Mouse (Mus musculus) CH12.LX (cell line): ENCODE data around the gene A530084C06Rik. TPM values are rescaled to one million over a fixed set of nuclear protein-coding genes. Genes with fewer than 3 reads are reported as not detected.
A peak's percentile ranks its signal among the peaks of the same experiment; 100 is the strongest.

Experiments
- DNase-seq: peaks from one replicate; pipeline ENCODE4 v3.0.0-alpha.2; 2013; ENCODE audit errors: extremely low read depth
- H3K27ac ChIP-seq: 2 replicates; pipeline ENCODE4 v1.5.1; 2012; ENCODE audit warnings: low read depth, mild to moderate bottlenecking, control low read depth, moderate library complexity; ENCODE audit not compliant: insufficient read depth
- H3K27me3 ChIP-seq: replicated peaks from 2 replicates; pipeline ENCODE3; 2012; ENCODE audit warnings: inconsistent platforms
- H3K36me3 ChIP-seq, 2 experiments: replicated peaks in 1 of 2; 2 replicates each; pipeline versions ENCODE3 to v1.6.1; 2012; ENCODE audit warnings: inconsistent platforms in 1 of 2, low read length in 1 of 2, mild to moderate bottlenecking in 1 of 2, mixed read lengths in 1 of 2, moderate library complexity in 1 of 2; ENCODE audit not compliant: control insufficient read depth in 1 of 2, insufficient read depth in 1 of 2
- H3K4me1 ChIP-seq, 2 experiments: 2 replicates each; pipeline ENCODE4 v1.6.1; 2012; ENCODE audit warnings: inconsistent platforms in 1 of 2, moderate library complexity in 1 of 2; ENCODE audit not compliant: insufficient read depth in 2 of 2, control insufficient read depth in 1 of 2
- H3K4me2 ChIP-seq: 2 replicates; pipeline ENCODE4 v1.6.1; 2012; ENCODE audit warnings: low read depth, mild to moderate bottlenecking, control low read depth; ENCODE audit not compliant: poor library complexity, insufficient read depth, severe bottlenecking
- H3K4me3 ChIP-seq, 3 experiments: fragments of 150-350 bp in 1 of 3; sonication (generic) in 1 of 3; replicated peaks in 1 of 3; 2 replicates each; pipeline versions ENCODE3 to v1.5.1; 2011 to 2012; ENCODE audit warnings: low read depth in 2 of 3, low read length in 2 of 3, mild to moderate bottlenecking in 2 of 3, moderate library complexity in 2 of 3, control low read depth in 1 of 3, improper control_type of control experiment in 1 of 3, inconsistent platforms in 1 of 3, mixed read lengths in 1 of 3; ENCODE audit not compliant: poor library complexity in 1 of 3
- H3K79me2 ChIP-seq: replicated peaks from 2 replicates; pipeline ENCODE4 v1.6.1; 2012; ENCODE audit warnings: mild to moderate bottlenecking, moderate library complexity; ENCODE audit not compliant: control insufficient read depth, poor library complexity, insufficient read depth, severe bottlenecking; ENCODE audit errors: extremely low read depth
- H3K9ac ChIP-seq: 2 replicates; pipeline ENCODE4 v1.6.1; 2012; ENCODE audit warnings: low read depth, mild to moderate bottlenecking, control low read depth, moderate library complexity; ENCODE audit not compliant: insufficient read depth
- H3K9me3 ChIP-seq: replicated peaks from 2 replicates; pipeline ENCODE3; 2012; ENCODE audit warnings: low read length, inconsistent platforms, mixed read lengths
- CHD1 ChIP-seq: IDR thresholded peaks from 2 replicates; pipeline ENCODE4 v1.6.1; 2012; ENCODE audit warnings: low read depth, low read length, improper control_type of control experiment, inconsistent platforms
- CTCF ChIP-seq, 2 experiments: IDR thresholded peaks in 1 of 2; conservative IDR thresholded peaks in 1 of 2; 2 replicates each; pipeline ENCODE4 v1.5.1; 2011 to 2012; ENCODE audit warnings: low read depth in 2 of 2, low read length in 2 of 2, improper control_type of control experiment in 1 of 2, inconsistent platforms in 1 of 2, mild to moderate bottlenecking in 1 of 2, moderate library complexity in 1 of 2
- E2F4 ChIP-seq: IDR thresholded peaks from 2 replicates; pipeline ENCODE4 v1.6.1; 2011; ENCODE audit warnings: low read depth, low read length, improper control_type of control experiment; ENCODE audit not compliant: insufficient replicate concordance
- EP300 ChIP-seq: IDR thresholded peaks from 2 replicates; pipeline ENCODE4 v1.6.1; 2011; ENCODE audit warnings: low read length, improper control_type of control experiment
- ETS1 ChIP-seq: conservative IDR thresholded peaks from 2 replicates; pipeline ENCODE4 v1.6.1; 2012; ENCODE audit warnings: low read depth, mild to moderate bottlenecking, inconsistent platforms, low read length, improper control_type of control experiment, moderate library complexity
- GABPA ChIP-seq: IDR thresholded peaks from 2 replicates; pipeline ENCODE4 v1.6.1; 2012; ENCODE audit warnings: low read depth, low read length, improper control_type of control experiment, inconsistent platforms; ENCODE audit not compliant: insufficient replicate concordance
- JUN ChIP-seq: IDR thresholded peaks from 2 replicates; pipeline ENCODE4 v1.6.1; 2011; ENCODE audit warnings: low read depth, mild to moderate bottlenecking, low read length, improper control_type of control experiment, moderate library complexity; ENCODE audit not compliant: insufficient read depth
- JUND ChIP-seq: conservative IDR thresholded peaks from 2 replicates; pipeline ENCODE4 v1.6.1; 2011; ENCODE audit warnings: low read depth, low read length, improper control_type of control experiment
- KAT2A ChIP-seq: IDR thresholded peaks from 2 replicates; pipeline ENCODE4 v1.6.1; 2012; ENCODE audit warnings: low read length, improper control_type of control experiment, inconsistent platforms; ENCODE audit not compliant: insufficient replicate concordance
- MAFK ChIP-seq: IDR thresholded peaks from 2 replicates; pipeline ENCODE4 v1.6.1; 2011; ENCODE audit warnings: low read length, improper control_type of control experiment; ENCODE audit not compliant: insufficient replicate concordance
- MAZ ChIP-seq: IDR thresholded peaks from 2 replicates; pipeline ENCODE4 v1.6.1; 2012; ENCODE audit warnings: low read depth, mild to moderate bottlenecking, inconsistent platforms, low read length, improper control_type of control experiment, moderate library complexity
- MYC ChIP-seq: IDR thresholded peaks from 2 replicates; pipeline ENCODE4 v1.6.1; 2011; ENCODE audit warnings: low read depth, mild to moderate bottlenecking, improper control_type of control experiment, low read length
- NRF1 ChIP-seq: IDR thresholded peaks from 2 replicates; pipeline ENCODE4 v1.6.1; 2014; ENCODE audit warnings: low read depth, mild to moderate bottlenecking, inconsistent platforms, low read length, improper control_type of control experiment, moderate library complexity
- PAX5 ChIP-seq: IDR thresholded peaks from 2 replicates; pipeline ENCODE4 v1.6.1; 2012; ENCODE audit warnings: low read length, inconsistent platforms, mixed read lengths
- POLR2AphosphoS2 ChIP-seq: IDR thresholded peaks from 2 replicates; pipeline ENCODE4 v1.6.1; 2011; ENCODE audit warnings: low read depth, low read length, improper control_type of control experiment
- RAD21 ChIP-seq: IDR thresholded peaks from 2 replicates; pipeline ENCODE4 v1.6.1; 2011; ENCODE audit warnings: low read depth, mild to moderate bottlenecking, low read length, improper control_type of control experiment, moderate library complexity
- RCOR1 ChIP-seq: conservative IDR thresholded peaks from 2 replicates; pipeline ENCODE4 v1.6.1; 2012; ENCODE audit warnings: low read depth, mild to moderate bottlenecking, inconsistent platforms, low read length, improper control_type of control experiment
- TCF12 ChIP-seq: IDR thresholded peaks from 2 replicates; pipeline ENCODE4 v1.6.1; 2014; ENCODE audit warnings: low read depth, mild to moderate bottlenecking, inconsistent platforms, low read length, improper control_type of control experiment
- USF1 ChIP-seq: IDR thresholded peaks from 2 replicates; pipeline ENCODE4 v1.6.1; 2014; ENCODE audit warnings: low read depth, mild to moderate bottlenecking, inconsistent platforms, low read length, improper control_type of control experiment
- USF2 ChIP-seq: conservative IDR thresholded peaks from 2 replicates; pipeline ENCODE4 v1.6.1; 2011; ENCODE audit warnings: low read depth, low read length, improper control_type of control experiment
- ZKSCAN1 ChIP-seq: IDR thresholded peaks from 2 replicates; pipeline ENCODE4 v1.6.1; 2012; ENCODE audit warnings: low read depth, inconsistent platforms, low read length, improper control_type of control experiment, borderline replicate concordance
- ZMIZ1 ChIP-seq: IDR thresholded peaks from 2 replicates; pipeline ENCODE4 v1.6.1; 2012; ENCODE audit warnings: low read depth, mild to moderate bottlenecking, inconsistent platforms, low read length, improper control_type of control experiment
- ZNF384 ChIP-seq: IDR thresholded peaks from 2 replicates; pipeline ENCODE4 v1.6.1; 2012; ENCODE audit warnings: low read depth, low read length, improper control_type of control experiment, inconsistent platforms
- dilution Hi-C: fragments of 300-500 bp; cut with MboI; formaldehyde crosslinking; loops from 2 replicates; pipeline ENCODE4 v1.14.3; 2020; ENCODE audit warnings: low sequenced_read_pairs; ENCODE audit not compliant: extremely low pct_unique_long_range_greater_than_20kb, extremely low pct_ligation_motif_present
- in situ Hi-C: fragments of 300-500 bp; cut with MboI; formaldehyde crosslinking; loops from 3 replicates; pipeline ENCODE4 v1.14.3; 2019; ENCODE audit warnings: low sequenced_read_pairs, low pct_ligation_motif_present, low pct_unique_long_range_greater_than_20kb, mixed read lengths
- polyA plus RNA-seq: library from polyadenylated mRNA; unstranded; fragments of >175 nt; gene quantifications from 2 replicates; pipeline ENCODE4 v1.2.1, GENCODE M21; 2012; ENCODE audit warnings: low read depth; ENCODE audit not compliant: insufficient read length
- total RNA-seq, 2 experiments: library from RNA; depleted of rRNA; stranded (reverse); fragments of 300-350 nt in 1 of 2; fragments of >200 nt in 1 of 2; gene quantifications; 2 replicates each; pipeline ENCODE4 v1.2.3; 2012 to 2014

The A530084C06Rik gene
- total RNA-seq (2012; rRNA removed) (not detected in 2 replicates), total RNA-seq (2014; rRNA removed) (not detected in 2 replicates), polyA plus RNA-seq (not detected in 2 replicates)

- no peaks in the 10 kb centered on the region for H3K27me3 ChIP-seq
- TF ChIP-seq PAX5 (no peak), TCF12 (no peak), JUND (no peak), POLR2AphosphoS2 (no peak), NRF1 (no peak), MAZ (no peak), EP300 (no peak), USF1 (no peak), MYC (no peak), E2F4 (no peak), ZNF384 (no peak), RCOR1 (no peak), GABPA (no peak)
- H3K9me3 ChIP-seq: peaks cover 21% of the 10 kb centered on the region
- peak within 1 kb of the TSS in 2 of 3 experiments; percentile 27 to 44 for H3K4me3 ChIP-seq
- H3K4me1 ChIP-seq: no peaks in the 10 kb centered on the region; a peak in 1 of 4 replicates
- no peaks in the 10 kb centered on the region for H3K36me3 ChIP-seq
- no peak for DNase-seq
- H3K4me2 ChIP-seq: peak within 1 kb of the TSS; percentile 59
- H3K27ac ChIP-seq: no peak within 1 kb of the TSS
- in situ Hi-C loops (no loop called here), dilution Hi-C loops (no loop called here)
- no peak within 1 kb of the TSS for H3K9ac ChIP-seq
- no peaks in the 10 kb centered on the region for H3K79me2 ChIP-seq
Observed at GRCm38 (mm10) chr13:31558521-31559418, at the start of gene A530084C06Rik. Gene A530084C06Rik, minus strand, starts transcription at chr13:31559333.

- Histone ChIP-seq H3K9ac (no peak overlapping the region), H3K27ac (no peak overlapping the region), H3K27me3 (no peaks in the 10 kb centered on the region), H3K4me2 (no peak overlapping the region), H3K4me3 (no peak overlapping the region), H3K9me3 (no peaks in the 10 kb centered on the region)
- dilution Hi-C loops: no loop called here
- no peak for DNase-seq
- TF ChIP-seq USF2 (no peak), ETS1 (no peak), KAT2A (no peak), GABPA (no peak), CHD1 (no peak), E2F4 (no peak), ZMIZ1 (no peak), MAFK (no peak), USF1 (no peak), JUN (no peak), CTCF (conservative IDR thresholded peaks at IDR 0.05 in 1 of 2, IDR thresholded peaks at IDR 0.05 in 1 of 2; ENCODE audit: low read depth in 2 of 2, low read length in 2 of 2) (no peak), RAD21 (no peak), ZKSCAN1 (no peak)
- TF ChIP-seq, all 38 proteins: peak for 0
- in situ Hi-C loops: no loop called here
- Histone ChIP-seq H3K4me1 (peaks cover 5 to 14% of the 10 kb centered on the region in 2 experiments; a peak in 3 of 4 replicates), H3K36me3 (no peaks in the 10 kb centered on the region), H3K79me2 (no peaks in the 10 kb centered on the region)
Observed at GRCm38 (mm10) chr13:31603964-31604363, 44.8 kb upstream of the A530084C06Rik start.
